Mouse (Mus musculus) hematopoietic stem cell, adult 5-6 weeks (primary cell): Measurements from ENCODE around the gene Bmp8a. TPM values are rescaled to one million over a fixed set of nuclear protein-coding genes. Genes with fewer than 3 reads are reported as not detected.
"Not testable (repeated sequence)": the region's sequence is repeated elsewhere in the genome, so short reads cannot be mapped to it uniquely, and the experiment has no call there.

Source experiments
- ATAC-seq, 2 experiments: fragments of 125-278 bp in 1 of 2; replicated peaks in 1 of 2; 2 replicates each; pipeline ENCODE4 v1.8.0; 2016 to 2017; ENCODE audit warnings: inconsistent platforms in 2 of 2, mild to moderate bottlenecking in 2 of 2, moderate number of reproducible peaks in 2 of 2, low read depth in 1 of 2, moderate TSS enrichment in 1 of 2; ENCODE audit not compliant: low FRiP score in 2 of 2, poor library complexity in 2 of 2, severe bottlenecking in 2 of 2, insufficient read depth in 1 of 2, low TSS enrichment in 1 of 2
- total RNA-seq: library from RNA; stranded (forward); fragments of 172-1452, 232-1000 nt; gene quantifications from 2 replicates; pipeline ENCODE4 v1.2.3, GENCODE M21; 2017

Bmp8a gene
- total RNA-seq, 1 experiment from 2014 or later = not detected

GRCm38 (mm10) chr4:123297195-123297960, 45.7 kb downstream of the Bmp8a start:
- no peak for ATAC-seq

- no peak for ATAC-seq
Measured at GRCm38 (mm10) chr4:123296148-123296534, 46.9 kb downstream of the Bmp8a start.

DNA sequence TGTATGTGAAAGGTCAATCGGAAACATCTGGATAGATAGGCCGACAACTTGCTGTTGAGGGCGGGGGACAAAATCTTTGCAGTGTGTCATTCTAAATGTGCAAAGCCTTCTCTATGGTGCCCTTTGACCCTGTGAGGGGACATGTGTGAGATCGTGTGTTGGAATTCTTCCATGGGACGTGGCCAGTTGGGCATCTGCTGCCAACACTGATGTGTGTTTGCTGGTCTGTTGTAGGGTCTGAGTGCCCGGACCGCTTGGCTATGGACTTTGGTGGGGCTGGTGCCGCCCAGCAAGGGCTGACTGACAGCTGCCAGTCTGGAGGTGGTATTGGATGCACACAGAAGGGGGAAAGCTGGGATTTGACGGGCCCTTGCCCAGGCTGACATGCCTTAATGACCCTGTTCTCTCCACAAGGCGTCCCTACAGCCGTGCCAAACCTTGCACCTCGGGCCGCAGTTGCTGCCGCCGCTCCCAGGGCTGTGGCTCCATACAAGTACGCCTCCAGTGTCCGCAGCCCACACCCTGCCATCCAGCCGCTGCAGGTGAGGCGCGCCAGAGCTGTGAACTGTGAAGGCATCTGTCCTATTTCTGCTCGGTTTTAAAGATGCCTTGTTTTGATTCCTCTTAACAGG, 47.4 kb downstream of the Bmp8a start:
- no peak for ATAC-seq

GRCm38 (mm10) chr4:123295026-123295425, 48.0 kb downstream of the Bmp8a start:
- ATAC-seq = not testable (repeated sequence)

GRCm38 (mm10) chr4:123293661-123294443, 49.2 kb downstream of the Bmp8a start:
- ATAC-seq = no peak

DNA sequence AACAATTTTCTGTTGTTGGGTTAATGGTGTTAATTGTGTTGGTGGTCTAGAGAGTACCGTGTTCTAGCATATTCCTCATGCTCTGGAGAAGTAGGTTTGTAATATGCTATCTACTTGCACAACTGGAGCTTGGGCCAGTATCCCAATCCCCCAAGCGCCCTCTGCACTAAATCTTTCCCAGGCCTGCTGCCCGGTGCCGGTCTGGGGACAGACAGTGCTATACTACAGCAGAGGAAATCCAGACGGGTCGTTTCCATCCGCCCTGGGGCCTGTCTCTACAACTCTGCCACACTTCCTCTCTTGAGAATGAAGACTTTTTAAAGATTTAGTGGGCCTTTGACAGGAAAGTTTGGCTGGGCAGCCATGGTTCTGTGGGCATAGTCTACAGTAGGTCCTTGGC, 50.1 kb downstream of the Bmp8a start:
- ATAC-seq = no peak

GRCm38 (mm10) chr4:123292390-123292789, 50.7 kb downstream of the Bmp8a start:
- no peak for ATAC-seq

DNA sequence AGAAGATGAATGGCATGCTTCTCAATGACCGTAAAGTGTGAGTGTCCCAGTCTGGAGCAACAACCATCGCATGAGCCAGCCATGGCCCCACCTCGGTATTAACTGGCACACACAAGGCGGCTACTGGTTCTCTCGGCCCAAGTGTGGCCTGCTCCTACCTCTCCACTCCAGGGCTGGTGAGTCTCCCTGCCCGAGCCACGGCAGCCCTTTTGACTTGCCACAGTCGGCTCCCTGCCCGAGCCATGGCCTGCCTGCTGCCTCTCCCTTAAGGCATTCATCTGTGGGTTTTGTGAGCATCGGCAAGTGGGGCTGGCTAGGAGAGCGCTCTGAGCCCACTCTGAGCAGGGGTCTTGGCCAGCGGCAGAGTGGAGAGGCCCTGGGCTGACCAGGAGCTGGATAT, 54.0 kb downstream of the Bmp8a start:
- ATAC-seq = no peak

- ATAC-seq = no peak
Measured at GRCm38 (mm10) chr4:123286790-123287189, 56.3 kb downstream of the Bmp8a start.

DNA sequence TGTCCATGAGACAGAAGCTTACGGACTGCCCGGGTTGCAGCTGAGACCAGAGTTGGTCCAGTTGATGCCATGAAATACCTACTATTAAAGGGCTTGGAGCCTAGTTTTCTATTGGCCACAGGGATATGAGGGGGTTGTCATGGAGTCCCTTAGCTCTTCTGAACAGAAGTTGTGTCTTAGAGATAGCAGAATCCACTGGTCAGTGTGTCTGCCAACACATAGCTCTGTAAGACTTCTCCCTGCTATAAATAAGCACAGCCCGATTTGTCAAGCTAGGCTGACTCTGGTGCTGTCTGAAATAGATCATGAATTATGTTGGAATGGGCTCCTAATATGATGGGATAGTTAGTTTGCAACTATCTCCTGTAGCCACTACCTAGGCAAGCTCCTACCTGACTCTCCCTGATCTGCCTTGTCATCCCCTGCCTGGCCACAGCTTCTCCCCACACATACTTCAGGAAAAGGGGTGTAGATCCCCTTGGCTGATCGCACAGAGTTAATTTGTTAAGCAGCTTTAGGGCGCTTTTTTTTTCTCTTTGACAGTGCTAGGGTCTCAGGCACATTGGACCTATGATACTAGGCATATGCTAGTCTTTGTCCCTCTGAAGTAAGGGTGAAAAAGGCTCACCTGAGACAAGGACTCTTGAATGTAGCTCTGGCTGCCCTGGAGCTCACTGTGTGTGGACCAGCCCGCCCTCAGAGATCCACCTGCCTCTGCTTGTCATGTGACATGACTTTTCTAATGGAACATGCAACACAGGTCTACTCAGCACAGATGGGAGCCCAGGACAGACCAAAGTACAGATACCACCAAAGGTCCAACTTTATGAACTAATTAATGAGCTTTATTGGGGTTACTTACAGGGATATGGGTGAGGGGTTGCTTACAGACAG, 58.1 kb downstream of the Bmp8a start:
- no peak for ATAC-seq

DNA sequence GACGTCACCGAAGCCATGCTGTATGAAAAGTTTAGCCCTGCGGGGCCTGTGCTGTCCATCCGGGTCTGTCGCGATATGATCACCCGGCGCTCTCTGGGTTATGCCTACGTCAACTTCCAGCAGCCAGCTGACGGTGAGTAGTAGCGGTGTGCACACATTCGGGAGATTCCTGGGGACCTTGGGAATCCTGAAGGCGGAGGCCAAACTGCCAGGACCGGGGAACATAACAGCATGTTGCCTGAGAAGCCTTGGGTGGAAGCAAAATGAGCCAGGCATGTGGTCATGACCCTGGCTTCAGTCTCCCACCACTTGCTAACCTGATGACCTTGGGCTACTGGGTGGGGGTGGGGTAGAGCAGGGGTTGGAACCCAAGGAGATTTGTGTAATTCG, 59.4 kb downstream of the Bmp8a start:
- ATAC-seq = not testable (repeated sequence)

DNA sequence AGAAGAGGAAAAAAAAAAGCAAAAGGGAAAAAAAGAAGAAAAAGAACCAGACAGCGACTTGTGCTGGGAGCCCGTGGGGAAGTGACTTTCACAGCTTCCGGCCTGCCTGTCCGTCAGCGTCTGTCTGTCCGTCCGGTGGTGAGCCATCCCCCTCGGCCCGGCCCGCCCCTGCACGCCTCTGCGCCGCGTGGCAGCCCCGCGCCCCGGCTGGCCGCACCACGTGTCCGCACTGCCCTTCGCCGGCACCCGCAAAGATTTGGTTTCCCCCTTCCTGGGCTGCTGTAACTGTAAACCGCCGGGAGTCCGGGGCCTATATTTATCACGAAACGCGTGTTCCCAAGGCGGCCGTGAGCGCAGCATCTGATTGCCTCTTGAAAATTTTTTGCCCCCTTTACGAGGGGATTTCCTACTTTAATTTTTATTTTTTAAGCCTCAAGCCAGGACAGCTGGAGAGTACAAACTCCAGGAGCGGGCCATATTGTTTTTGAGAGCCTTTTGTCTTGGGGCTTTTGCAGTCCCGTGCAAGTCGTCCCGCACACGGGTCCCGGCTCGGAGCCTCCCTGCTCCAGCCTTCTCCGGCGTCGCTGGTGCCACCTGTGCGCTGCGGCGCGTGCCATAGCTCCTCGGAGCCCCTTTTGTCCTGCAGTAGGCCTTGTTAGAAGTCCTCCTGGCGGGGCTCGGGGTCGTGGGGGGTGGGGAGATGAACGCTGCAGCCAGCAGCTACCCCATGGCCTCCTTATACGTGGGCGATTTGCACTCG, 60.0 kb downstream of the Bmp8a start:
- peak in 1 of 2 experiments; percentile 43; a peak in 1 of 4 replicates for ATAC-seq

- peak; percentile 92 to 96 for ATAC-seq
Measured at GRCm38 (mm10) chr4:123282500-123282899, 60.6 kb downstream of the Bmp8a start.

- no peak for ATAC-seq
Measured at GRCm38 (mm10) chr4:123280117-123280516, 62.9 kb downstream of the Bmp8a start.

DNA sequence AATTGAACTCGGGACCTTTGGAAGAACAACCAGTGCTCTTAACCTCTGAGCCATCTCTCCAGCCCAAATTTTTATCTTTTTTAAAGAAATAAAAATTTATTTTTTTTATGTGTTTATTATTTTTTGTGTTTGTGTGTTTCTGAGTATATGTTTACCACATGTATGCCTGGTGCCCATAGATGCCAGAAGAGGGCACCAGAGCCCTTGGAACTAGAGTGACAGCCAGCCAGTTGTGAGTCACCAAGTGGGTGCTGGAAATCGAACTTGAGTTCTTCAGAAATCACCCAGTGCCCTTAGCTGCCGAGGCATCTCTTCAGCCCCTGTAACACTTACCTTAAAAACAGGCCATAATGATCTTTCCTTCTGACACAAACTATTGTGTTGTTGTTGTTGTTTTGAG, 72.0 kb downstream of the Bmp8a start:
- ATAC-seq = no peak
